Mouse (Mus musculus) heart, adult 8-10 months (tissue): Measurements from ENCODE around the gene Polr3e. TPM values are rescaled to one million over a fixed set of nuclear protein-coding genes. Genes with fewer than 3 reads are reported as not detected.
"Not testable (repeated sequence)": the region's sequence is repeated elsewhere in the genome, so short reads cannot be mapped to it uniquely, and the experiment has no call there.

Experiments used
- DNase-seq: peaks from one replicate; pipeline ENCODE4 v3.0.0; 2022; ENCODE audit warnings: low spot score
- total RNA-seq, 4 experiments: library from RNA; stranded (reverse); gene quantifications; 2 replicates each; pipeline ENCODE4 v1.2.4; 2022

Polr3e gene
- total RNA-seq, 4 experiments from 2014 or later, result 7.9 to 9.5 (median 8.6) TPM

DNA sequence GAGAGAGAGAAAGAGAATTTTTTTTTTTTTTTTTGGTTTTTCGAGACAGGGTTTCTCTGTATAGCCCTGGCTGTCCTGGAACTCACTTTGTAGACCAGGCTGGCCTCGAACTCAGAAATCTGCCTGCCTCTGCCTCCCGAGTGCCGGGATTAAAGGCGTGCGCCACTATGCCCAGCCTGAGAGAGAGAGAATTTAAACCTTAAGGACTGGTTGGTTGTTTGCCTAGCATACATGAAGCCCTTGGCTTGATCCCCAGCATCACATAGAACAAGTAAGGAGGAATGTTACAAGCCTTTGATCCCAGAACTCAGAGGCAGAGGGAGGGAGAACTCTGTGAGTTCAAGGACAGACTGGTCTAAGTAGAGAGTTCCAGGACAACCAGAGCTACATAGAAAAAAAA, 6.3 kb upstream of the Polr3e start:
- not testable (repeated sequence) for DNase-seq

DNA sequence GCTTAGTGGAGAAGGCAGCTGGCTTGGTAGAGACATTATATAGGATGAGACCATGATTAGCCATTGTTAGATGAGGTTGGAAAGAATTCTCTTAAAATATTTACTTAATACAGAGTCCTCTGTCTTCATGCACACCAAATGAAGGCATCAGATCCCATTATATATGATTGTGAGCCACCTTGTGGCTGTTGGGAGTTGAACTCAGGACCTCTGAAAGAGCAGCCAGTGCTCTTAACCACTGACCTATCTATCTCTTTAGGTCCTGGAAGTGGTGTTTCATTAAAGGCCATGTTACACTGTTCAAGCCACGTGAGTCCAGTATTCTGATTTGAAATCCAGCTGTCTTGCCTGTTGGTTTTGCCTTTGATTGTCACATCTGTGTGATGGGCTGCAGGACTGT, 4.2 kb upstream of the Polr3e start:
- no peak for DNase-seq

GRCm38 (mm10) chr7:120916262-120916875, 1.2 kb upstream of the Polr3e start:
- no peak for DNase-seq

- DNase-seq, result no peak
These were observed 309 bp upstream of the Polr3e start for GRCm38 (mm10) chr7:120917279-120917591.

GRCm38 (mm10) chr7:120918526-120918962, 1.0 kb downstream of the Polr3e start:
- DNase-seq, result peak; percentile 89

DNA sequence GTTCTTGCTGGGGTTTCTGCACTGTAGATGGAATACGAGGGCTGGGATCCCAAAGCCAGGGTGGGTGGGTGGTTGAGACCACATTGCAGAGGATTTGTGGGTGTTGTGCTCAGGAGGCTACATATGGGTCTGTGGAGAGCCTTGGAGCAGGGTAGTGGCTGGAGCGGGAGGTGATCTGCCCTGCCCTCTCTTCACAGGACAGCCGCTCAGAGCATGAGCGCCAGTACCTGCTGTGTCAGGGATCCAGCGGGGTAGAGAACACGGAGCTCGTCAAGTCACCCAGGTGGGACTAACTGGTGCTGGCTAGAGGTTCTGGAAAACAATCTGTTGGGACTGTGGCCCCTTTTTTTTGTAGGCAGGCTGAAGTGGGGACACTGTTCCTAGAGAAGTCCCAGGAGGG, 15.6 kb downstream of the Polr3e start:
- DNase-seq, result no peak

DNA sequence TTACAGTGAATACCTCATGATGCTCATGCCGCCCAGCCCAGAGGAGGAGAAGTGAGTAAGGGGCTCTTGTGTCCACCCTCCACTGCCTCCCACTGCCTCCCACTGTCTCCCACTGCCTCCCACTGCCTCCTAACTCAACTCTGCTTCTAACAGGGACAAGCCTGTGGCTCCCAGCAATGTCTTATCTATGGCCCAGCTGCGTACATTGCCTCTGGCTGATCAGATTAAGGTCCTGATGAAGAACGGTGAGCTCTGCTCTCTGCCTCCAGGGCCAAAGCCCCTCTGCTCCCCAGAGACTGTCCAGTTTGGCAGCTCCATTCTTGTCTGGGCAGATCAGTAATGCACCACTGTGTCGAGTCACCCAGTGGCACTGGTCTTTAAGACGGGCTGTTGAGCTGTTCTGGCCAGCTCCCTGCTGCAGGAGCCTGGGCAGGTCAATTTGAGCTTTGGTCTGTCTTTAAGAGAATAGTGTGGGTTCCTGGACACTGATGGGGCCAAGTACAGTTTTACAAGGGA, 16.2 kb downstream of the Polr3e start:
- DNase-seq, result no peak

GRCm38 (mm10) chr7:120934716-120935115, 17.2 kb downstream of the Polr3e start:
- DNase-seq, result peak; percentile 65

- DNase-seq, result no peak
These were observed 19.0 kb downstream of the Polr3e start for GRCm38 (mm10) chr7:120936522-120936921.

- DNase-seq, result no peak
These were observed 20.7 kb downstream of the Polr3e start for GRCm38 (mm10) chr7:120938206-120938605.

GRCm38 (mm10) chr7:120940343-120940742, 22.8 kb downstream of the Polr3e start:
- DNase-seq, result no peak

GRCm38 (mm10) chr7:120941214-120941613, 23.7 kb downstream of the Polr3e start:
- no peak for DNase-seq

DNA sequence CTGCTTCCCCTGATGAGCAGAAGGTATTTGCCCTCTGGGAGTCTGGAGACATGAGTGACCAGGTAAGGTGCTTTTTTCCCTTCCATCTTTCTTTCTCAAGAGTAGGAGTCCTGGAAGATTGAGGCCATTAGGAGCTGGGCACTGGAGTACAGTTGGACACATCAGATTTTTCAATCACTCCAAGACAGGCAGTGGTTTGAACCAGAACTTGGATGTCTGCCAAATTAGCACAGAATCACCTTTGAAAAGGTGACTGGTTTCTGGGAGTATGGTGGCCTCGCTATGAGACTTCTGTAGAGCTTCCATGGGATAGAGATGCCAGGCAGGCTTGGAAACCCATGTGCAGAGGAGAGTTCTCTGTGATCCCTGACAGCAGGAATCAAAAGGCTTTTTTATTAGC, 25.0 kb downstream of the Polr3e start:
- no peak for DNase-seq

- no peak for DNase-seq
These were observed 26.5 kb downstream of the Polr3e start for GRCm38 (mm10) chr7:120943936-120944509.

DNA sequence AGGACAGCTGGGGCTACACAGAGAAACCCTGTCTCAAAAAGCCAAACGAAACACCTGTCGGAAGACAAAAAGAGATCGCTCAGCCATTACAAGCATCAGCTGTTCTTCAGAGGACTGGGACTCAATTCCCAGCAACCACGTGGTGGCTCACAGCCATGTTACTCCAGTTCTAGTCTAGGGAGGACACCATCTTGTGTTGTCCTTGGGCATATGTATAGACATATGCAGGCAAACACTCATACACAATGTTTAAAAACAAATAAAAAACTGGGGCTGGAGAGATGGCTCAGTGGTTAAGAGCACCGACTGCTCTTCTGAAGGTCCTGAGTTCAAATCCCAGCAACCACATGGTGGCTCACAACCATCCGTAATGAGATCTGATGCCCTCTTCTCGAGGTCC, 36.0 kb downstream of the Polr3e start:
- not testable (repeated sequence) for DNase-seq

GRCm38 (mm10) chr7:120960116-120960515, 42.6 kb downstream of the Polr3e start:
- no peak for DNase-seq

GRCm38 (mm10) chr7:120960601-120961000, 43.1 kb downstream of the Polr3e start:
- DNase-seq, result no peak

- no peak for DNase-seq
These were observed 44.3 kb downstream of the Polr3e start for GRCm38 (mm10) chr7:120961893-120962292.

DNA sequence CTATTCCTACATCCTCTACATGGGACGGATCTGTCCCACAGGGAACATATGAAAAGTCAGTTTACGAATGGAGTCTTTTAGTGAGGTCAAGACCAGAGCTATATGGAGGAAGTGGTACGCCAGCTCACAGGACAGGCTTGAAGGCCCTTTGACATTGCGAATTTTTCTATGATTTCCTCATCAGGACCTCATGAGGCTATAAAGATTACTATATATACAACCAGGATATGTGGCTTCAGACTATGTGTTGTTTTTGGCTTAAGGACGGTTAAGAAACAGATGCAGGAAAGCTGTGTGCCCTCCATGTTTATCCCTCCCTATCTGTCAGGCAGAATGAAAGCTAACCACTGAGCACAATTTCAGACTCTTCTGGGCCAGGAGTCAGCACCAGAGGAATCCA, 45.6 kb downstream of the Polr3e start:
- no peak for DNase-seq

GRCm38 (mm10) chr7:120969221-120969620, 51.7 kb downstream of the Polr3e start:
- no peak for DNase-seq

GRCm38 (mm10) chr7:120970112-120970511, 52.6 kb downstream of the Polr3e start:
- no peak for DNase-seq

DNA sequence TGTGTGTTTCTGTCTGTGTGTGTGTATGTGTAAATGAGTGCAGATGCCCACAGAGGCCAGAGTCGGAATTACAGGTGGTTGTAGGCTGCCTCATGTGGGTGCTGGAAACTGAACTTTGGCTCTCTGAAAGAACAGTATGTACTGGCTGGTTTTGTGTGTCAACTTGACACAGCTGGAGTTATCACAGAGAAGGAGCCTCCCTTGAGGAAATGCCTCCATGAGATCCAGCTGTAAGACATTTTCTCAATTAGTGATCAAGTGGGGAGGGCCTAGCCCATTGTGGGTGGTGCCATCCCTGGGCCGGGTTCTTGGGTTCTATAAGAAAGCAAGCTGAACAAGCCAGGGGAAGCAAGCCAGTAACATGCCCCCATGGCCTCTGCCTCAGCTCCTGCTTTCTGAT, 54.9 kb downstream of the Polr3e start:
- DNase-seq, result not testable (repeated sequence)

DNA sequence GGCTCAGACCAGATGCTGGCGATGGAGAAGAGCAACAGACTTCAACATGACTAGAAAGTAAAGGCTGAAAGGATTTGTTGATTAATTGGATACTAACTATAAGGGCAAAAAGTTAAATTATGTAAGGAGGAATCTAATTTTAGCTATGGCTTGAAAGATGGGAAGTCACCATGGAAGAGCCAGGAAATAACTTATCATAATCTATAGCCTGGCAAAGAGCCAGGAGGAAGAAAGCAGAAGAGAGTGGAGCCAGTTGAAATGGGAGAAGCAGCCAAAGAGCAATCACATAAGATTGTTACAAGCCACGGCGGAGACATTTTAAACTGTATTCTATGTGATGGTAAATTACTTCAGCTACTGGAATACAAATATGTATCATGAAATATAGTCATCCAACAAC, 56.5 kb downstream of the Polr3e start:
- DNase-seq, result no peak

DNA sequence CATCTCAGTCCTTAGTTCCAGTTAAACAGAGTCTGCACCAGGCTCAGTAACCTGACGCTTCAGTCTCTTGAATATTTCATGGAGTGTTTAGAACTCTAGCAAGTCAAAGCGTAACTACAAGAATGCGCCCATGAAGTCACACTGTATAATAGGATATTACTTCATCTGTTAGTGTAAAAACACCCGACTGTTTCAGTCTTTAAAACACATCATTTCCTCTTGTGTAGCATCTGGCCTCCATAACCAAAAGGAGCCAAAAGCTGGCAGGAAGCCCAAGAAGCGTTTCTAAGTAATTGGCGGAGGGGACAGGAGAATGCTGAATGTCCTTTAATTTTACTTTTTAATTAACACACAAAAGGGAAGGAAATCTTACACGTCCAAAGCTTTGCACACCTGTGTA, 59.5 kb downstream of the Polr3e start:
- DNase-seq, result peak; percentile 74
